Mouse (Mus musculus): ENCODE data around the gene Rit1. TPM values are rescaled to one million over a fixed set of nuclear protein-coding genes. Genes with fewer than 3 reads are reported as not detected.
A peak's percentile ranks its signal among the peaks of the same experiment; 100 is the strongest.

Rit1 gene
- polyA plus RNA-seq, 1 experiment from 2014 or later = 73.9 TPM

- peaks cover 36% of the 10 kb centered on the region for H3K36me3 ChIP-seq (ENCODE audit: control insufficient read depth, insufficient read depth, low read length)
- H3K9me3 ChIP-seq (ENCODE audit: control insufficient read depth, low read depth, low read length) = no peaks in the 10 kb centered on the region
- peak overlapping the region; percentile 82 for H3K27ac ChIP-seq (ENCODE audit: low read length)
- peak overlapping the region; percentile 69 for H3K9ac ChIP-seq (replicated peaks; ENCODE audit: low read depth, low read length)
- peak overlapping the region; percentile 76 for H3K4me2 ChIP-seq (replicated peaks; ENCODE audit: low read depth, low read length)
- WGBS = 1% methylated on average over 9 of the region's 9 CpGs
- H3K4me3 ChIP-seq (ENCODE audit: low read depth, low read length) = peak overlapping the region; percentile 73
- no peaks in the 10 kb centered on the region for H3K27me3 ChIP-seq (ENCODE audit: control insufficient read depth, insufficient read depth, low read length)
- ATAC-seq (ENCODE audit: insufficient number of reproducible peaks, insufficient read depth, low FRiP score, low read depth) = peak; percentile 65; the same call in 1 of the 2 replicates
- peaks cover 11% of the 10 kb centered on the region for H3K4me1 ChIP-seq (ENCODE audit: control insufficient read depth, insufficient read depth, low read length)
Observed at GRCm38 (mm10) chr3:88717198-88717798, 660 bp downstream of the Rit1 start.

GRCm38 (mm10) chr3:88717831-88718230, 1.2 kb downstream of the Rit1 start:
- 20% methylated on average over 1 of the region's 1 CpGs for WGBS
- H3K9me3 ChIP-seq (ENCODE audit: control insufficient read depth, low read depth, low read length) = no peaks in the 10 kb centered on the region
- H3K27ac ChIP-seq (ENCODE audit: low read length) = no peak overlapping the region
- H3K27me3 ChIP-seq (ENCODE audit: control insufficient read depth, insufficient read depth, low read length) = no peaks in the 10 kb centered on the region
- peaks cover 30% of the 10 kb centered on the region for H3K36me3 ChIP-seq (ENCODE audit: control insufficient read depth, insufficient read depth, low read length)
- H3K4me1 ChIP-seq (ENCODE audit: control insufficient read depth, insufficient read depth, low read length) = peaks cover 11% of the 10 kb centered on the region
- peak overlapping the region; percentile 76 for H3K4me2 ChIP-seq (replicated peaks; ENCODE audit: low read depth, low read length)
- H3K4me3 ChIP-seq (ENCODE audit: low read depth, low read length) = peak overlapping the region; percentile 73
- ATAC-seq (ENCODE audit: insufficient number of reproducible peaks, insufficient read depth, low FRiP score, low read depth) = no peak
- H3K9ac ChIP-seq (replicated peaks; ENCODE audit: low read depth, low read length) = no peak overlapping the region

- H3K4me2 ChIP-seq (replicated peaks; ENCODE audit: low read depth, low read length) = no peak overlapping the region
- H3K27ac ChIP-seq (ENCODE audit: low read length) = no peak overlapping the region
- no peak overlapping the region for H3K9ac ChIP-seq (replicated peaks; ENCODE audit: low read depth, low read length)
- no peak for ATAC-seq (ENCODE audit: insufficient number of reproducible peaks, insufficient read depth, low FRiP score, low read depth)
- 73% methylated on average over 2 of the region's 2 CpGs for WGBS
- no peak overlapping the region for H3K4me3 ChIP-seq (ENCODE audit: low read depth, low read length)
- peaks cover 11% of the 10 kb centered on the region for H3K4me1 ChIP-seq (ENCODE audit: control insufficient read depth, insufficient read depth, low read length)
- no peaks in the 10 kb centered on the region for H3K27me3 ChIP-seq (ENCODE audit: control insufficient read depth, insufficient read depth, low read length)
- H3K36me3 ChIP-seq (ENCODE audit: control insufficient read depth, insufficient read depth, low read length) = peaks cover 24% of the 10 kb centered on the region
- no peaks in the 10 kb centered on the region for H3K9me3 ChIP-seq (ENCODE audit: control insufficient read depth, low read depth, low read length)
Observed at GRCm38 (mm10) chr3:88719098-88719497, 2.5 kb downstream of the Rit1 start.

GRCm38 (mm10) chr3:88736556-88736955, 19.9 kb downstream of the Rit1 start:
- no peak overlapping the region for H3K27ac ChIP-seq (ENCODE audit: low read length)
- 74% methylated on average over 2 of the region's 2 CpGs for WGBS
- no peak overlapping the region for H3K4me3 ChIP-seq (ENCODE audit: low read depth, low read length)
- H3K9me3 ChIP-seq (ENCODE audit: control insufficient read depth, low read depth, low read length) = no peaks in the 10 kb centered on the region
- ATAC-seq (ENCODE audit: insufficient number of reproducible peaks, insufficient read depth, low FRiP score, low read depth) = no peak
- no peaks in the 10 kb centered on the region for H3K27me3 ChIP-seq (ENCODE audit: control insufficient read depth, insufficient read depth, low read length)
- no peak overlapping the region for H3K4me2 ChIP-seq (replicated peaks; ENCODE audit: low read depth, low read length)
- no peaks in the 10 kb centered on the region for H3K36me3 ChIP-seq (ENCODE audit: control insufficient read depth, insufficient read depth, low read length)
- no peak overlapping the region for H3K9ac ChIP-seq (replicated peaks; ENCODE audit: low read depth, low read length)
- H3K4me1 ChIP-seq (ENCODE audit: control insufficient read depth, insufficient read depth, low read length) = no peaks in the 10 kb centered on the region

- Histone ChIP-seq H3K27me3 (ENCODE audit: control insufficient read depth, insufficient read depth, low read length) (no peaks in the 10 kb centered on the region), H3K4me1 (ENCODE audit: control insufficient read depth, insufficient read depth, low read length) (no peaks in the 10 kb centered on the region), H3K4me2 (replicated peaks; ENCODE audit: low read depth, low read length) (no peak overlapping the region), H3K9ac (replicated peaks; ENCODE audit: low read depth, low read length) (no peak overlapping the region), H3K4me3 (ENCODE audit: low read depth, low read length) (no peak overlapping the region), H3K36me3 (ENCODE audit: control insufficient read depth, insufficient read depth, low read length) (no peaks in the 10 kb centered on the region), H3K9me3 (ENCODE audit: control insufficient read depth, low read depth, low read length) (no peaks in the 10 kb centered on the region), H3K27ac (ENCODE audit: low read length) (no peak overlapping the region)
- 42% methylated on average over 3 of the region's 3 CpGs for WGBS
- no peak for ATAC-seq (ENCODE audit: insufficient number of reproducible peaks, insufficient read depth, low FRiP score, low read depth)
Observed at GRCm38 (mm10) chr3:88738641-88739040, 22.0 kb downstream of the Rit1 start.

GRCm38 (mm10) chr3:88740147-88740546, 23.5 kb downstream of the Rit1 start:
- H3K27me3 ChIP-seq (ENCODE audit: control insufficient read depth, insufficient read depth, low read length) = no peaks in the 10 kb centered on the region
- WGBS = 91% methylated on average over 3 of the region's 3 CpGs
- H3K4me2 ChIP-seq (replicated peaks; ENCODE audit: low read depth, low read length) = no peak overlapping the region
- H3K4me3 ChIP-seq (ENCODE audit: low read depth, low read length) = no peak overlapping the region
- H3K9me3 ChIP-seq (ENCODE audit: control insufficient read depth, low read depth, low read length) = no peaks in the 10 kb centered on the region
- no peaks in the 10 kb centered on the region for H3K4me1 ChIP-seq (ENCODE audit: control insufficient read depth, insufficient read depth, low read length)
- H3K9ac ChIP-seq (replicated peaks; ENCODE audit: low read depth, low read length) = no peak overlapping the region
- no peak overlapping the region for H3K27ac ChIP-seq (ENCODE audit: low read length)
- ATAC-seq (ENCODE audit: insufficient number of reproducible peaks, insufficient read depth, low FRiP score, low read depth) = no peak
- no peaks in the 10 kb centered on the region for H3K36me3 ChIP-seq (ENCODE audit: control insufficient read depth, insufficient read depth, low read length)

- ATAC-seq (ENCODE audit: insufficient number of reproducible peaks, insufficient read depth, low FRiP score, low read depth) = no peak
- Histone ChIP-seq H3K4me1 (ENCODE audit: control insufficient read depth, insufficient read depth, low read length) (no peaks in the 10 kb centered on the region), H3K27ac (ENCODE audit: low read length) (no peak overlapping the region), H3K4me3 (ENCODE audit: low read depth, low read length) (no peak overlapping the region), H3K36me3 (ENCODE audit: control insufficient read depth, insufficient read depth, low read length) (no peaks in the 10 kb centered on the region; the same call in 1 of the 2 replicates), H3K9me3 (ENCODE audit: control insufficient read depth, low read depth, low read length) (peaks cover 16% of the 10 kb centered on the region), H3K4me2 (replicated peaks; ENCODE audit: low read depth, low read length) (no peak overlapping the region), H3K27me3 (ENCODE audit: control insufficient read depth, insufficient read depth, low read length) (no peaks in the 10 kb centered on the region), H3K9ac (replicated peaks; ENCODE audit: low read depth, low read length) (no peak overlapping the region)
- WGBS = 86% methylated on average over 9 of the region's 9 CpGs
Observed at GRCm38 (mm10) chr3:88745534-88745933, 28.9 kb downstream of the Rit1 start.

GRCm38 (mm10) chr3:88746139-88746870, 29.7 kb downstream of the Rit1 start:
- H3K27ac ChIP-seq (ENCODE audit: low read length) = no peak overlapping the region
- H3K4me3 ChIP-seq (ENCODE audit: low read depth, low read length) = no peak overlapping the region

More at GRCm38 (mm10) chr3:88746139-88746870, 29.7 kb downstream of the Rit1 start:
- no peak for ATAC-seq (ENCODE audit: insufficient number of reproducible peaks, insufficient read depth, low FRiP score, low read depth)
- Histone ChIP-seq H3K4me1 (ENCODE audit: control insufficient read depth, insufficient read depth, low read length) (no peaks in the 10 kb centered on the region), H3K9me3 (ENCODE audit: control insufficient read depth, low read depth, low read length) (peaks cover 16% of the 10 kb centered on the region), H3K27me3 (ENCODE audit: control insufficient read depth, insufficient read depth, low read length) (no peaks in the 10 kb centered on the region), H3K36me3 (ENCODE audit: control insufficient read depth, insufficient read depth, low read length) (no peaks in the 10 kb centered on the region; the same call in 1 of the 2 replicates), H3K4me2 (replicated peaks; ENCODE audit: low read depth, low read length) (no peak overlapping the region), H3K9ac (replicated peaks; ENCODE audit: low read depth, low read length) (no peak overlapping the region)
- WGBS = 88% methylated on average over 15 of the region's 15 CpGs

Data from stomach, embryonic 14.5 days (tissue).